Mouse (Mus musculus) thymus, postnatal 25 days (tissue): ENCODE measurements around the gene Tmprss6.
A peak's percentile ranks its signal among the peaks of the same experiment; 100 is the strongest.

Source experiments
- DNase-seq: peaks from one replicate; pipeline ENCODE4 v3.0.0; 2022

Gene Tmprss6

DNA sequence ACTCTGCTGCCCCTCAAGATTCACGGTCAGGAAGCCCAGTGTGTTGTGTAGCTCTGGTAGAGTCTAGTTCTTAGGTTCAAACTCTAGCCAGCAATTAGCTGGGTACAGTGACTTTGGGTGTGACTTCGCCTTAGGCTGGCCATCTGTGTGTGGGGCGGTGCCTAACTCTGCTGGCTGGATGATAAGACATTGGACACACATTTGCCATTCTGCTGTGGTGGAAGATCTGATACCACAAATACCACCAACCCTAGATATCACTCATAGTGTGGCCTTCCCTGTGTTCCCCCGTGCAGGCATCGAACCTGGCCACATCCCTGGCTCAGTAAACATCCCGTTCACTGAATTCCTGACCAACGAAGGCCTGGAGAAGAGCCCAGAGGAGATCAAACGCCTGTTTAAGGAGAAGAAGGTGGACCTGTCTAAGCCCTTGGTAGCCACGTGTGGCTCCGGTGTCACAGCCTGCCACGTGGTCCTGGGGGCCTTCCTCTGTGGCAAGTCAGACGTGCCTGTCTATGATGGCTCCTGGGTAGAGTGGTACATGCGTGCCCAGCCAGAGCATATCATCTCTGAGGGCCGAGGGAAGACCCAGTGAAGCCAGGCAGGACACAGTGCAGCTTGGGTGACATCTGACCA is 55.2 kb downstream of the Tmprss6 start:
- no peak for DNase-seq

DNA sequence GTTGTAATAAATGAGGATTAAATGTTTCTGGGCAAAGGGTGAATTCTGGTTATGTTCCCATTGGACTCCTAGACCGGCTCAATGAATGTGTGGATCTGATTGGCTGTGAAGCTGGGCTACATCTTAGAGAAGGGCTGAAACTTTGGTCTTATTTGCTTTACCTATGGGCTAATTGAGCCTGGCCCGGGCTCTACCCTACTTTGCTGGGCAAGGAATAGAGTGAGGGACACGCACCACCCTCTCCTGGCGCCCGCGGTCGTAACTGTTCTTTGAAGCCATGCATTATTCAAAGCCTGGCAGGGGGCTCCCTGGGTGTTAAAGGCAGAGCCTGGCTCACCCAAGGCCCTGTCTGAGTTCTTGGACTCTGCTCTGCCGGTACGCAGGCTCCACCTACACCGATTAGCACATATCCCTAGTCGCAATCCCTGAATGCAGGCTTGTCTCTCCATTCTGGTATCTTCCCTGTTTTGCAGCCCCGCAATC is 58.8 kb downstream of the Tmprss6 start:
- DNase-seq, result no peak

DNA sequence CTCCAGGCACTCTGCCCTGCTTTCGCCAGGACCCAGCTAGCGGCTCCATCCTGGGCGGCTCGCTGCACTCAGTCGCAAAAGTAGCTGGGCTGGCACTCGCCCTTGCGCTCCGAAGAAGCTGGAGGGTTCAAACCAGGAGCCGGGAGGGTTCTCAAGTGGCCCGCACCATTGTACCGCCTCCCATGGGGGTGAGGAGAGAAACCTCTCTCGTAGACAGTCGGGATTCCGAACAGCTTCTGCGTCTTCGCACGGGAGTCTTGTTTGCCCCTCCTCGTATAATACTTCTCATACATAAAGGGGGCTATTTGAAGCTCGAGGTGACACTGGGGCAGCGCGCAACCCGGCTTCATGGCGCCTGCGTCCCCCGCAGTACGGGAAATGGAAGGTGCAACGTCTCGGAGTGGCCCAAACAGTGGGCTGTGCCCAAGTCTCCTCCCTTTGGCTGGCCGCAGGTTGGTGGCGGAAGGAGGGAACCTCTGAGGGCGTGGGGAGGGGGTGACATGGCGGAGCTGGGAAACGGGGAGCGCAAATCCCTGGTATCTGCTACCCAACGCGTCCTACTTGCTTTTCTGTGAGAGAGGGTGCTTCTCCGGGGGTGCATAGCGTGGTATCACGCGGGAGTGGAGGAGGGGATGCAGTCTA is 62.0 kb downstream of the Tmprss6 start, which contains the start of gene Mpst:
Gene Mpst (plus strand): TSS at position 124 of the 642 bp plus-strand sequence.
- peak; percentile 91 for DNase-seq

GRCm38 (mm10) chr15:78405517-78406211 is 62.8 kb downstream of the Tmprss6 start, which contains the start of gene Tst:
Gene Tst (minus strand): TSS chr15:78405907.
- peak; percentile 73 for DNase-seq

DNA sequence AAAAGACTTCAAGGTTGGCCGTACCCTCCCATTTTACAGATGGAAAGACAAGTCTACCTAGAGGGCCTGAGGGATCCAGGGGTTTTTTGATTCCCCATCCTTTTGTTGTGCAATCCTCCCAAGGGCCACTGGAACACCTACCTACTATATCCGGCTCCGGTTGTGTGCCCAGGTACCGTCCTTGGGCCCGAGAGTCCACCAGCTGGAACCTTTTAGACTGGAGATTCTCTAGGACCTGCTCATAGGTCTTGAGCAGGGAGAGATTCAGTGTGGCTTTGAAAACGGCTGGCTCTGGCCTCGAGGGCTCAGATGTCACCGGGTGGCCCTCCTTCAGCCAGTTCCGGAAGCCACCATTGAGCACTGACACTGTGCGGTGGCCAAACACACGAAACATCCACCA is 63.3 kb downstream of the Tmprss6 start:
- no peak for DNase-seq

GRCm38 (mm10) chr15:78403896-78404295 is 64.5 kb downstream of the Tmprss6 start:
- DNase-seq, result no peak

- no peak for DNase-seq
These were observed 65.1 kb downstream of the Tmprss6 start for GRCm38 (mm10) chr15:78403301-78403741.

DNA sequence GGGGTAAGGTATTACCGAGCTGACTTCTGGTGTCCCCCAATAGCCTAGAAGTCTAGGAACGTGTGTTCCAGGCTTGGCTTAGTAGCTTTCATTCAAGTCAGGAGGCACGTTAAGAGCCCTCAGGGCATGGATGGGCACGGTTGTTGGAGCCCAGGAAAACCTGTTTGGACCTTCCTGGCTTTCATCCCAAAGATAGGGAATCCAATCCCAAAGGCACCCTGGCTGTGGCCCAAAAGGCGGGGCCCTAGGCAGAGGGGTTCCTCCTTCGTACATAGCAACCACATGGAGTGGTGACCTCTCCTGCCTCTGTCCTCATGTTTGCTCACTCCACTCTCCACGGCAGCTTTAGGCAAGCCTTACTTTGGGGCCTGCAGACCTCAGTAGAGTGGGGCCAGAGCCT is 66.0 kb downstream of the Tmprss6 start:
- DNase-seq, result no peak

DNA sequence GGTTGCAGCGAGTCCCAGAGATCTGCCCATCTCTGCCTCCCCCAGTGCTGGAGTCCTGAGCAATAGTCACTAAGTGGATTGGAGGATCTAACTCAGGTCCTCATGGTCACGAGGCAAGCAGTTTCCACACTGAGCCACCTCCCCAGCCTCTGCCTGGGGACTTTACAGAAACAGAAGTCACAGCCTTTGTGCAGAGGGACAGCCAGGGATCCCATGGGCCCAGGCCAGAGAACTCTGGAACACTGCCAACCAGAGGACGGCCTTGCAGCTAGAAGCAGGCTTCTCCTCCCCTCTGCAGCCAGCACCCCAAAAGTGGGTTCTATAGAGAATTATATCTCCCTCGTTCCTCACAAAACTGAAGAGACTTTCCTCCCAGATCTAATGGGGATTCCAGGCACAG is 66.5 kb downstream of the Tmprss6 start:
- DNase-seq, result no peak

GRCm38 (mm10) chr15:78401345-78401744 is 67.1 kb downstream of the Tmprss6 start:
- DNase-seq, result no peak

DNA sequence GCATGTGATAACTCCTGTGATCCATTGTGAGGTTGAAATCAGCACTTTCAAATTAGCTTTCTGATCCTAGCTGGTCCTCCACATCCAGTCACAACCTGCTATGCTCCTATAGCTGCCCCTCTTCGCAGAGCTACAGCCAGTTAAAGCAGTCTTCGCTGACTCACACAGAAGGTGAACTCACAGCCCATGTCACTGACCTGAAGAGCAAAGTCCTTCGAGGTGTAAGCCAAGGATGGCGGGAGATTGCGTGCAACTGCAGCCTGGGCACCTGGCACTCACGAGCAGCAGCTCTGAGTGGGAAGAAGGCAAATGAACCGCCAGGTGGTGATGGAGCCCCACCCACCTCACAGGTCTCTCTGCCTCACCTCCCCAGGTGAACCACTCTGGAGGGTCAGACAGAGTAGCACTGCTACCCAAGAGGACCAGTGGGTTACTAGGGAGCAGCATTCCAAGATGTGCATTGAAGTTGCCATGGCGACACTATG is 72.9 kb downstream of the Tmprss6 start, which contains the start of gene Tex33:
Gene Tex33 (minus strand): TSS at position 435 of the 485 bp plus-strand sequence.
- DNase-seq, result no peak

DNA sequence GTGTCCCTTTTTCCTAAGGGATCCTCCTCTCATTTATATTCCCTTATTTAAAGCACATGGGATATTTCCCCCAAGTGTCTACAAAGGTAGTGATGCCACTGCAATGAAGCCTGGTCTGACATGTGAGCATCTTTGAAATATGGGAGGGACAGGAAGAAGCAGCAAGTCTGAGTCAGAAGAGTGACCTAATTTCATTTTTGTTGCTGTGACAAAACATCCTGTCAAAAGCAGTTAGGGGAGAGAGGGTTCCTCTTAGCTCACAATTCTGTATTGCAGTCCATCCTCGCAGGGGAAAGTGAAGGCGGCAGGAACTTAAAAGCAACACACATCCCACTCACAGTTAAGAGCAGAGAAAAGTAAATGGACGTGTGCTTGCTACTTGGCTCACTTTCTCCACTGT is 77.6 kb downstream of the Tmprss6 start:
- peak; percentile 32 for DNase-seq
